Mouse (Mus musculus) kidney, postnatal 0 days (tissue): Measurements from ENCODE around the gene Hadh. TPM values are rescaled to one million over a fixed set of nuclear protein-coding genes. Genes with fewer than 3 reads are reported as not detected.
A peak's percentile ranks its signal among the peaks of the same experiment; 100 is the strongest.

Experiments
- ATAC-seq: fragments of 200-750 bp; cut with Nextera tagmentation; replicated peaks from 2 replicates; pipeline ENCODE4 v1.8.0; 2017; ENCODE audit warnings: low read depth, moderate number of reproducible peaks, moderate TSS enrichment, moderate library complexity; ENCODE audit not compliant: low FRiP score
- DNase-seq: peaks from one replicate; pipeline ENCODE4 v3.0.0-alpha.2; 2016; ENCODE audit warnings: low spot score
- H3K27ac ChIP-seq: fragments of 300-500 bp; sonication (generic); 2 replicates; pipeline ENCODE4 v1.5.1; 2014; ENCODE audit warnings: mild to moderate bottlenecking
- H3K27me3 ChIP-seq: fragments of 300-500 bp; sonication (generic); 2 replicates; pipeline ENCODE4 v1.6.1; 2014; ENCODE audit warnings: low read length, mixed read lengths; ENCODE audit not compliant: insufficient read depth
- H3K36me3 ChIP-seq: fragments of 300-500 bp; sonication (generic); 2 replicates; pipeline ENCODE4 v1.6.1; 2014; ENCODE audit warnings: low read length, mixed read lengths; ENCODE audit not compliant: insufficient read depth
- H3K4me1 ChIP-seq: fragments of 300-500 bp; sonication (generic); replicated peaks from 2 replicates; pipeline ENCODE4 v1.6.1; 2014; ENCODE audit warnings: antibody characterized with exemption, low read length, mixed read lengths; ENCODE audit not compliant: insufficient read depth
- H3K4me2 ChIP-seq: fragments of 300-500 bp; sonication (generic); 2 replicates; pipeline ENCODE4 v1.6.1; 2014; ENCODE audit warnings: mild to moderate bottlenecking, low read length, moderate library complexity, mixed read lengths
- H3K4me3 ChIP-seq: fragments of 300-500 bp; sonication (generic); replicated peaks from 2 replicates; pipeline ENCODE4 v1.5.1; 2014; ENCODE audit warnings: low read depth, low read length
- H3K9ac ChIP-seq: fragments of 300-500 bp; sonication (generic); 2 replicates; pipeline ENCODE4 v1.6.1; 2014; ENCODE audit warnings: low read depth, low read length
- H3K9me3 ChIP-seq: fragments of 300-500 bp; sonication (generic); replicated peaks from 2 replicates; pipeline ENCODE4 v1.6.1; 2016; ENCODE audit warnings: low read length, inconsistent platforms, mixed read lengths
- CTCF ChIP-seq: IDR thresholded peaks from 2 replicates; pipeline ENCODE4 v1.5.1; 2016; ENCODE audit warnings: antibody characterized with exemption, low read depth, mild to moderate bottlenecking, moderate library complexity
- WGBS: fragments of 180-500 bp; shearing (Covaris S2); extraction: QIAGEN DNeasy Blood & Tissue Kit; methylation state at CpG from one replicate; pipeline ENCODE4 v1.1.7; 2014; 5-methylcytosine and 5-hydroxymethylcytosine counted together
- polyA plus RNA-seq: library from polyadenylated mRNA; unstranded; fragments of >200 nt; fragmentation: Nextera tagmentation; extraction: Ambion mirVana; gene quantifications from 2 replicates; pipeline ENCODE4 v1.2.1, GENCODE M21; 2015

Hadh gene
- polyA plus RNA-seq, 1 experiment from 2014 or later = 173 TPM

DNA sequence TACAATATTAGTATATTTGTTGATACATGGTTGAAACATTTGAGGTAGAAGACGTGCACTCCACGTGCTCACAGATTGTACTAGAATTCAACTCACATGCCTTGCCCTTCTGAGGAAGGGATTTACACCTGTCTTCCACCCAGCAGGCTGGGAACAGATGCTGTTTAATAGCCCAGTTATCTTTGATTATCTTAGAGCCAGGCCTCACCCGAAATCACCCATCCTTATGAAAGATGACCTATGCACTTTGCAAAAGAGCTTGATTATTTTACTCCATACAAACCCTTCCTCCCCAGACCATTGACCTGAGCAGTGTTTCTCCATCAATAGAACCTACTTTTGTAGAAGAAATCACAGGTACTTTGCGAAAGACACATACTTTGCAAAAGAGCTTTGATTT, 38.7 kb upstream of the Hadh start:
- DNase-seq (no peak), ATAC-seq (no peak)
- Histone ChIP-seq H3K27ac (no peak overlapping the region), H3K4me3 (no peak overlapping the region), H3K27me3 (no peaks in the 10 kb centered on the region), H3K4me1 (no peaks in the 10 kb centered on the region), H3K36me3 (no peaks in the 10 kb centered on the region), H3K9ac (no peak overlapping the region), H3K4me2 (no peak overlapping the region), H3K9me3 (no peaks in the 10 kb centered on the region; the same call in 1 of the 2 replicates)
- no peak for TF ChIP-seq CTCF
- WGBS = 85% methylated on average over 4 of the region's 4 CpGs

- 89% methylated on average over 3 of the region's 3 CpGs for WGBS
- Histone ChIP-seq H3K4me2 (no peak overlapping the region), H3K27ac (no peak overlapping the region), H3K36me3 (no peaks in the 10 kb centered on the region), H3K4me1 (no peaks in the 10 kb centered on the region), H3K27me3 (no peaks in the 10 kb centered on the region), H3K9ac (no peak overlapping the region), H3K4me3 (no peak overlapping the region), H3K9me3 (no peaks in the 10 kb centered on the region; the same call in 1 of the 2 replicates)
- ATAC-seq = no peak
- DNase-seq = no peak
- no peak for TF ChIP-seq CTCF
Measured at GRCm38 (mm10) chr3:131307811-131308210, 35.9 kb upstream of the Hadh start.

GRCm38 (mm10) chr3:131306255-131306654, 34.4 kb upstream of the Hadh start:
- H3K9me3 ChIP-seq = no peaks in the 10 kb centered on the region; the same call in 1 of the 2 replicates
- 84% methylated on average over 7 of the region's 7 CpGs for WGBS
- H3K4me1 ChIP-seq = 0 out of 2 replicates have a peak, but pooled peaks cover 4% of the 10 kb centered on the region
- no peak overlapping the region for H3K4me2 ChIP-seq
- TF ChIP-seq CTCF = no peak
- no peaks in the 10 kb centered on the region for H3K36me3 ChIP-seq
- no peaks in the 10 kb centered on the region for H3K27me3 ChIP-seq
- DNase-seq (no peak), ATAC-seq (no peak)
- H3K9ac ChIP-seq = no peak overlapping the region
- H3K4me3 ChIP-seq = no peak overlapping the region
- H3K27ac ChIP-seq = no peak overlapping the region

- WGBS = 22% methylated on average over 5 of the region's 5 CpGs
- Histone ChIP-seq H3K36me3 (no peaks in the 10 kb centered on the region), H3K27me3 (no peaks in the 10 kb centered on the region), H3K4me2 (peak overlapping the region; percentile 98), H3K27ac (no peak overlapping the region), H3K9ac (peak overlapping the region; percentile 32; the same call in 1 of the 2 replicates), H3K4me3 (peak overlapping the region; percentile 73), H3K4me1 (0 out of 2 replicates have a peak, but pooled peaks cover 4% of the 10 kb centered on the region), H3K9me3 (no peaks in the 10 kb centered on the region)
- no peak for DNase-seq
- no peak for TF ChIP-seq CTCF
- peak; percentile 41; the same call in 1 of the 2 replicates for ATAC-seq
Measured at GRCm38 (mm10) chr3:131303320-131303714, 31.4 kb upstream of the Hadh start.

- 0 out of 2 replicates have a peak, but pooled peaks cover 4% of the 10 kb centered on the region for H3K4me1 ChIP-seq
- H3K36me3 ChIP-seq = no peaks in the 10 kb centered on the region
- peak within 1 kb of the TSS; percentile 98 for H3K4me2 ChIP-seq
- H3K4me3 ChIP-seq = peak within 1 kb of the TSS; percentile 73
- DNase-seq = peak; percentile 91
- peak within 1 kb of the TSS; percentile 36; the same call in 1 of the 2 replicates for H3K27ac ChIP-seq
- H3K9me3 ChIP-seq = no peaks in the 10 kb centered on the region
- H3K27me3 ChIP-seq = no peaks in the 10 kb centered on the region
- WGBS = under 1% methylated on average over 69 of the region's 71 CpGs
- TF ChIP-seq CTCF = peak; percentile 47
- H3K9ac ChIP-seq = peak within 1 kb of the TSS; percentile 67
- peak; percentile 95 for ATAC-seq
Measured at GRCm38 (mm10) chr3:131302452-131303319, 30.8 kb upstream of the Hadh start, which contains the start of gene Cyp2u1. TSS of gene Cyp2u1 (minus strand) at chr3:131303227.

GRCm38 (mm10) chr3:131299908-131300307, 28.0 kb upstream of the Hadh start:
- Histone ChIP-seq H3K27ac (no peak overlapping the region), H3K9me3 (no peaks in the 10 kb centered on the region), H3K36me3 (no peaks in the 10 kb centered on the region), H3K9ac (no peak overlapping the region), H3K27me3 (no peaks in the 10 kb centered on the region), H3K4me3 (no peak overlapping the region), H3K4me2 (no peak overlapping the region), H3K4me1 (0 out of 2 replicates have a peak, but pooled peaks cover 4% of the 10 kb centered on the region)
- ATAC-seq (no peak), DNase-seq (peak; percentile 78)
- peak; percentile 85 for TF ChIP-seq CTCF
- WGBS = 9% methylated on average over 6 of the region's 6 CpGs
